Mouse (Mus musculus): Measurements from ENCODE around the gene Zbtb43. TPM values are rescaled to one million over a fixed set of nuclear protein-coding genes. Genes with fewer than 3 reads are reported as not detected.

The Zbtb43 gene
- polyA plus RNA-seq, 1 experiment from 2014 or later, result 13.9 TPM

DNA sequence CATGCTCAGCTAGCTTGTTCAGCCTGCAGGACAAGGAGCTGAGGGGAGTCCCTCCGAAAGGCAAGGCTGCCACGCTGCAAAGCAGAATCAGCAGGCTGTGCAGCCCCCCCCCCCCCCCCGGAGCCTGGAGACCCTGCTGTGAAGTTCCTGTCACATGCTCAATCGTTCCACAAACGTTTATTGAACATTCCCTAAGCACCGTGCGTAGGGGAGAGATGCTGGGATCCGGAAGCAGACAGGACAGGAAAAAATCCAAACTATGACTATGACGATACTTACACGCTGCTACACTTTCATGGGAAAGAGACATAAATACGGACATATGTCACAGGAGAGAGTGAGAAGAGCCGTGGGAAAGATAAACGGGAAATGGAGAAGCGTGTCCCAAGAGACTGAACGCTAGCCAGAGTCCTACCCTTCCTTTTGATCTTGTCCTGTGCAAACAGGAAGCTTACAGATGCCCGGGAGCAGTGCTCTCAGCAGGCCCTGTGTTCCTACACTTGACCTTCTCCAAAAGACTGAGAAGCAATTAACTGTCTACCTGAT lies 32.3 kb downstream of the Zbtb43 start:
- no peaks in the 10 kb centered on the region; the same call in 1 of the 2 replicates for H3K27me3 ChIP-seq (ENCODE audit: insufficient read depth, low read length)
- peak overlapping the region; percentile 42; the same call in 1 of the 2 replicates for H3K9ac ChIP-seq (ENCODE audit: low read depth, low read length)
- WGBS, result 3% methylated on average over 16 of the region's 16 CpGs
- H3K4me3 ChIP-seq (replicated peaks; ENCODE audit: low read depth, low read length), result no peak overlapping the region; the same call in 1 of the 2 replicates
- peak overlapping the region; percentile 44 for H3K4me2 ChIP-seq (ENCODE audit: low read length)
- no peaks in the 10 kb centered on the region for H3K9me3 ChIP-seq (replicated peaks; ENCODE audit: low read length)
- DNase-seq (ENCODE audit: low spot score), result no peak
- ATAC-seq (replicated peaks; ENCODE audit: low FRiP score, low read depth), result no peak
- peaks cover 9% of the 10 kb centered on the region; the same call in 1 of the 2 replicates for H3K4me1 ChIP-seq (replicated peaks; ENCODE audit: insufficient read depth, low read length)
- no peaks in the 10 kb centered on the region for H3K36me3 ChIP-seq (ENCODE audit: insufficient read depth, low read length)
- no peak overlapping the region for H3K27ac ChIP-seq
- no peak for TF ChIP-seq CTCF (IDR thresholded peaks at IDR 0.05; ENCODE audit: low read depth)

DNA sequence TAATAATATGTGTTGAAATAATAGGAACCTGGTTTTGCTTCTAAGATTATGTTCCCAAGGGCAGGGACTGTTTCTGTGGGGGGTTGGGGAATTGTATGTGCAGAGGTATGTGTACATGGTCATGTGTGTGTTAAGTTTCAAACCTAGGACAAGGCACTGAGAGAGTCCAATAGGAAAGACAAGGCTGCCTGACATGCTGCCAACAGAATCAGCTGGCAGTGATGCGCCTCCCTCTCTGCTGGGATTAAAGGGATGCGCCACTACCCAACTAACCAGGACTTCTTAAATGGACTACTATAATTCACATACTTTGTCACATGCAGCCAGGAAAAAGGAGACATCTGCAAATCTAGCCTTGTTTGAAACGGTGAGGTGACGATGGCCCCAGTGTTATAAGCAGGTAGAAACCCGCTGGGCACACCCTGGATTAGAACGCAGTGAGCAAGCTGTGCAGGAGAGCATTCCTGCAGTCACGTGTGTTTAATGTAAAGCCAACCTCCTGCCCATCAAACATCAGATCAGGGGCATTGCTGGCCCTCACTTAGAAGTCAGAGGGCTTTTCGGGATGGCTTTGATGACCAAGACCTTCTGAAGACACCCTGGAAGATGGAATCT lies 33.2 kb downstream of the Zbtb43 start:
- ATAC-seq (replicated peaks; ENCODE audit: low FRiP score, low read depth) (no peak), DNase-seq (ENCODE audit: low spot score) (no peak)
- H3K4me1 ChIP-seq (replicated peaks; ENCODE audit: insufficient read depth, low read length), result peaks cover 11% of the 10 kb centered on the region
- H3K9ac ChIP-seq (ENCODE audit: low read depth, low read length), result no peak overlapping the region
- H3K4me3 ChIP-seq (replicated peaks; ENCODE audit: low read depth, low read length), result no peak overlapping the region
- no peak overlapping the region for H3K27ac ChIP-seq
- H3K27me3 ChIP-seq (ENCODE audit: insufficient read depth, low read length), result no peaks in the 10 kb centered on the region; the same call in 1 of the 2 replicates
- H3K9me3 ChIP-seq (replicated peaks; ENCODE audit: low read length), result no peaks in the 10 kb centered on the region
- H3K36me3 ChIP-seq (ENCODE audit: insufficient read depth, low read length), result no peaks in the 10 kb centered on the region
- no peak for TF ChIP-seq CTCF (IDR thresholded peaks at IDR 0.05; ENCODE audit: low read depth)
- no peak overlapping the region for H3K4me2 ChIP-seq (ENCODE audit: low read length)
- 51% methylated on average over 8 of the region's 8 CpGs for WGBS

DNA sequence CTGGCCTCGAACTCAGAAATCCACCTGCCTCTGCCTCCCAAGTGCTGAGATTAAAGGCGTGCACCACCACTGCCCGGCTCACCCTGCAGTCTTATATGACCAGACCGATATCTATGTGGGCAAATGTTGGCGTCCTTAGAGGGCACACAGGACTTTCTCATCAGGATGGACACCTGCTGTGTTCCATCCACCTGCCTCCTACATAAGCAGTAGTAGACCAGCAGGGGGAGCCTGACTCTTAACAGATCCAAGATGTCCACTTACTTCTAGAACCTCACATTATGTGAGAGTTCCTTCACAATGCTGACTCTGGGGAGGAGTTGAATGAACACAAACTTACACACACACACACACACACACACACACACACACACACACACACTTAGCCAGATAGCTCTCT lies 35.5 kb downstream of the Zbtb43 start:
- DNase-seq (ENCODE audit: low spot score), result peak; percentile 80
- no peak for ATAC-seq (replicated peaks; ENCODE audit: low FRiP score, low read depth)

DNA sequence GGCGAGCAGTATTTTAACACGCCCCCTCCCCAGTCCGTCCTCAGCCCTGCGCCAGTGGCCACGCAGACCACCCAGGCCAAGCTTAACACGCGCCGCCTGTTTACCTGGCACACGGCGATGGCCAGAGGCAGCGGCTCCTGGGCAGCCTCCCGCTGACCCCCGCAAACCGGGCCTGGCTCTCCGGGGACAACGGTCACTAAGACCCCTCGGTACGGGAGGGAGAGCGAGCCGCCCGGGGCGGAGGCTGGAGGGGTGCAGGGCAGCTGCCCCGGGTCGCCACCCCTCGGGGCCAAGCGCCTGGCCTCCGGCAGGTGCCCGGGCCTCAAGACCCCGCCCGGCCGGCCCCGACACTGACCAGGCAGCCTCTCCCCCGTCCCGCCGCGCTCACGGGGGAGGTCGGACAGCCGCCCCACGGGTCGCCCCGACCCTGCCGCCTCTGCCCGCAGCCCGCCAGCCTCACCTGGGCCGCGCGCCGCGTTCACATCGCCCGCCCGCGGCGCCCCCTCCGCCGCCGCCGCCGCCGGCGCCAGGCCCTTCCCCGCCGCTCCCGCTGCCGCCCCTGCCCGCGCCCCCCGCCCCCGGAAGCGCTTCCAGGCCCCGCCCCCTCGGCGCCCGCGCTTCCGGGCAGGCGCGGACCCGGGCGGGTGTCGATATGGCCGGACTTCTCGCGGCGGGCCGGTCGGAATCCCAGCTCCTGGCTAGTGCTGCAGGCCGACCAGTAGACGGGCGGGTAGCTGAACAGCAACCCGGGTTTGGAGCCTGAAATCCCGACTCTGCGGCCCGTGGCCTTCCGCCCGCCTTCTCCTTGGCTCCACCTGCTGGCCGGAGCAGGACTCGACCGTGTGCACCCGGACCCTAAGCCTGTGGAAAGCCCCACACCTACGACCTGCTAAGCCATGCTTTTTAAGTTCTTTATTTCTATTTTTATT lies 37.3 kb downstream of the Zbtb43 start, which contains the start of gene Zbtb34:
Zbtb34 (minus strand) TSS at position 554 of the 929 bp plus-strand sequence.
- peak; percentile 75 for DNase-seq (ENCODE audit: low spot score)
- no peaks in the 10 kb centered on the region for H3K9me3 ChIP-seq (replicated peaks; ENCODE audit: low read length)
- under 1% methylated on average over 71 of the region's 102 CpGs for WGBS
- peaks cover 19% of the 10 kb centered on the region for H3K4me1 ChIP-seq (replicated peaks; ENCODE audit: insufficient read depth, low read length)
- H3K9ac ChIP-seq (ENCODE audit: low read depth, low read length), result peak within 1 kb of the TSS; percentile 93
- peak within 1 kb of the TSS; percentile 84 for H3K27ac ChIP-seq
- H3K4me2 ChIP-seq (ENCODE audit: low read length), result peak within 1 kb of the TSS; percentile 88
- H3K27me3 ChIP-seq (ENCODE audit: insufficient read depth, low read length), result no peaks in the 10 kb centered on the region
- peak within 1 kb of the TSS; percentile 97 for H3K4me3 ChIP-seq (replicated peaks; ENCODE audit: low read depth, low read length)
- peak; percentile 69 for ATAC-seq (replicated peaks; ENCODE audit: low FRiP score, low read depth)
- TF ChIP-seq CTCF (IDR thresholded peaks at IDR 0.05; ENCODE audit: low read depth), result peak; percentile 79
- H3K36me3 ChIP-seq (ENCODE audit: insufficient read depth, low read length), result no peaks in the 10 kb centered on the region

More for the DNA sequence above, 35.5 kb downstream of the Zbtb43 start:
- TF ChIP-seq CTCF (IDR thresholded peaks at IDR 0.05; ENCODE audit: low read depth), result peak; percentile 72
- Histone ChIP-seq H3K4me1 (replicated peaks; ENCODE audit: insufficient read depth, low read length) (peaks cover 20% of the 10 kb centered on the region), H3K4me2 (ENCODE audit: low read length) (no peak overlapping the region), H3K9me3 (replicated peaks; ENCODE audit: low read length) (no peaks in the 10 kb centered on the region), H3K9ac (ENCODE audit: low read depth, low read length) (no peak overlapping the region), H3K4me3 (replicated peaks; ENCODE audit: low read depth, low read length) (no peak overlapping the region), H3K36me3 (ENCODE audit: insufficient read depth, low read length) (no peaks in the 10 kb centered on the region), H3K27me3 (ENCODE audit: insufficient read depth, low read length) (no peaks in the 10 kb centered on the region), H3K27ac (no peak overlapping the region)
- 55% methylated on average over 5 of the region's 5 CpGs for WGBS

DNA sequence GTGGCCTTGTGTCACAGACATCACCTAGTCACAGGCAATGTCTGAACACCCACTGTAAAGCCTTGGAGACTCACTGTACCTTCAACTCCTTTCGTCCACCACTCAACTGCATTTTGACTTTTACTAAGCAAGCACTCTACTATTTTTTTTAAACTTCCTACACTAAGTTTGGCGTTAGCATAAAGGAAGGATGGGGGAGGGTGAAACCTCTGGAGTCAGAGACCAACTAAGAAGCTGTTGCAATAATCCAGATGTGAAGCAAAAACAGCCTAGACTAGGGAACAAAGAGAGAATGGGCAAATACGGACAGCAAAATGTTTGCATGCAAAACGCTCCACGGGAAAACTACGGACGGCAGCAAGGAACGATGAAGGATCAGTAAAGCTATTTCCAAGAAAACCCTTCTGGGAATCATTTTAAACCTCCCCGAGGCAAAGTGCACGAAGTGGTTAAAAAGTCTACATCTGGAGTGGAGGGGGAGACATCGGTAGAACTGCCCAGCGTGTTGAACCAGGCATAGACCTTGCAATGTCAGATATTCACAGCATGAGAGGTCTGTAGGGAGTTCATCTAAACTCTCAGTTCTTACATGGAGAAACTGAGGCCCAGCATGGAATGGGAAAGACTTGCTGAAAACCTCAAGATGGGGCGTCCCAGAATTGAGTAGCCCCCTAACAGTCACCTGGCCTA lies 38.1 kb downstream of the Zbtb43 start:
- H3K27me3 ChIP-seq (ENCODE audit: insufficient read depth, low read length), result no peaks in the 10 kb centered on the region
- peak overlapping the region; percentile 84 for H3K27ac ChIP-seq
- no peak for TF ChIP-seq CTCF (IDR thresholded peaks at IDR 0.05; ENCODE audit: low read depth)
- no peaks in the 10 kb centered on the region for H3K36me3 ChIP-seq (ENCODE audit: insufficient read depth, low read length)
- no peaks in the 10 kb centered on the region for H3K9me3 ChIP-seq (replicated peaks; ENCODE audit: low read length)
- peaks cover 14% of the 10 kb centered on the region for H3K4me1 ChIP-seq (replicated peaks; ENCODE audit: insufficient read depth, low read length)
- peak overlapping the region; percentile 88 for H3K4me2 ChIP-seq (ENCODE audit: low read length)
- H3K4me3 ChIP-seq (replicated peaks; ENCODE audit: low read depth, low read length), result peak overlapping the region; percentile 97
- no peak for ATAC-seq (replicated peaks; ENCODE audit: low FRiP score, low read depth)
- peak; percentile 69 for DNase-seq (ENCODE audit: low spot score)
- H3K9ac ChIP-seq (ENCODE audit: low read depth, low read length), result peak overlapping the region; percentile 93
- 5% methylated on average over 13 of the region's 13 CpGs for WGBS

Measured in kidney, postnatal 0 days (tissue).